Mouse (Mus musculus) lung, postnatal 14 days (tissue): ENCODE measurements around the gene Nr1h4.

ENCODE experiments used
- DNase-seq: peaks from one replicate; pipeline ENCODE4 v3.0.0; 2021

Nr1h4 gene

DNA sequence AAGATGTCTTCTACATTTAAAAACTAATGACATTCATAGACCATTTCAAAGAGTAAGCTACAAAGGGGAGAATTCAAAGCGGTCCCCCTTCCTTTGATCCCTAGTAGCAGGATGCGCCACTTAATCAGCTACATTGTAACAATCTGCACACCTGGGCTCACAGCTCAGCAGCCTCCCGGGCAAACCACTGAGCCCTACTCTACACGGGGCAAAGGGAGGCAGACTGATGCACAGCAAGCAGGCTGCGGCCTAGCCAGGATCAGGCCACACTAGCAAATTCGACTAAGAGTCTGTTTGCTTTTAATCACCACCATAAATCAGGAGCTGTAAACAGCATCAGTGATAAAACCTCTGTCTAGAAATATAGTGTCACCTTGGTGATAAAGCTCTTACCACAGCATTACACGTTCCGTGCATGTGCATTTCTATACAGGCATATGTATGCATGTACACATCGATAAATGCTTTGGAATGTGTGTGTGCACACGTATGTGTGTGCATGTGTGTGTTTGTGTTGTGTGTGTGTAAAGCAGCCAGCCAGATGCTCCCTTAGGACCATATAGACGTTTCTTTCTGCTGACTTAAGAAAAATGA lies 108.5 kb downstream of the Nr1h4 start:
- no peak for DNase-seq

DNA sequence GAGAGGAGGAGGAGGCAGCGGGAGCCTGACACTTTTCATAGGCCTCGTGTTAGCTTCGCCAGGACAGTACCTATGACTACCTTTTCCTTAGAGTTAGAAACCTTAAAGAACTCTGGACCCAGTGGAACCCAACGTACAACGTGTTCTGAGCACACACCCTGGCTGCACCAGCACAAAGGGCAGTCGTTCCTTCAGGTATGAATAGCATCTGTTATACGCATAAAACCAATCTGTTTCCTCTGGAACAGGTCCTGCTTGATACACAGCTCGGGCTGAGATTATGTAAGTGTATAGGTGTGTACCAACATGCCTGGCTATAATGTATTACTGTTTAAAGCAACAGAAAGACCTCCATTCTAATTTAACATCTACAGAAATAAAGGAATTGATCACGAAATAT lies 109.2 kb downstream of the Nr1h4 start:
- no peak for DNase-seq

DNA sequence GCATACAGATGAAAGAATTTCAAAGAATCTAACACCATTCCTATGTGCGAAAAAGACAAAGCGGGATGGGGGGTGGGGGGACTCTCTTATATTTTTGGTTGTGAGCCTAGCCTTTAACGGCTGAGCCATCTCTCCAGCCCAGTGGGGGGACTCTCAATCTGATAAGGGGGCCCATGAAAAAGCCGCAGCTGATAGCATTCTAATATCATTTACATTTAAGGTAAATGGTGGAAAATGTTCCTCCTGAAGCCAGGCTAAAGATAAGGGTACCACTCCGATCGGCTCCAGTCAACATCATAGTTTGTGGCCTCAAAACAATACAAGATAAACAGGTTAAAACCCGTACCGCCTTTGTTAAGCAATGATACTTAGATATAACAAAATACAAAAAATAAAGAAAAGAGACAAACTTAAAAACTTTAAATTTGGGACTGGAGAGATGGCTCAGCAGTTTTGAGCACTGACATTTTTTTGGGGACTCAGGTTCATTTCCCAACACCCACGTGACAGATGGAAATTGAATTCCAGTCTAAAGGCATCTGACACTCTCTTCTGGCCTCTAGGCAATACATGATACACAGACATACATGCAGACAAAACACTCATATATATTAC lies 110.1 kb downstream of the Nr1h4 start:
- no peak for DNase-seq

DNA sequence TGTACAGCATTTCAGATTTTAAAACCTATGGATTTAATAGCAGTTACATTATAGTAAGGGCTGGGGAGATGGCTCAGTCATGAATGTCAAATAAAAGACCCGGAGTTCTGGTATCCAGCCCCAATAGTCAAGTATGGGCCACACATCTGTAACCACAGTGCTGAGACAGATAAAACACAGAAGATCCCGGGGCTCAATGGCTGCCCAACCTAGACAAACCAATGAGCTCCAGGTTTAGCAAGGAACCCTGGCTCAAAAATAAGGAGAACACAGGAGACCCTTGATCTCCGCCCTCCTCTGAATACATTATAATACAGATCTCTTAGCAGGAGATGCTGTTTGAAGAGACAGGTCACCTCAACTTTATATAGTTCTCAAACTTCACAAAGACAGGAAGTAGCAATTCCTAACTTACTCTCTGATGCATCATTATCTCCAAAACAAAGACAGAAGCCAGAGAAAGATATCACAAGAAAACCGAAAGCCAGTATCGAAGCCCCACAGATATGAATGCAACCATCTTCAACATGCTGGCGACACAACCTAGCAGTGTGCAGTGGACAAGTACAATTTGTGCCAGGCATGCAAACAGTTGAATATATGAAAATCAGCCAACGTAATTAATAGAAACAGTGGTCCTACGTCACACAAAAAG lies 110.8 kb downstream of the Nr1h4 start:
- DNase-seq = no peak

DNA sequence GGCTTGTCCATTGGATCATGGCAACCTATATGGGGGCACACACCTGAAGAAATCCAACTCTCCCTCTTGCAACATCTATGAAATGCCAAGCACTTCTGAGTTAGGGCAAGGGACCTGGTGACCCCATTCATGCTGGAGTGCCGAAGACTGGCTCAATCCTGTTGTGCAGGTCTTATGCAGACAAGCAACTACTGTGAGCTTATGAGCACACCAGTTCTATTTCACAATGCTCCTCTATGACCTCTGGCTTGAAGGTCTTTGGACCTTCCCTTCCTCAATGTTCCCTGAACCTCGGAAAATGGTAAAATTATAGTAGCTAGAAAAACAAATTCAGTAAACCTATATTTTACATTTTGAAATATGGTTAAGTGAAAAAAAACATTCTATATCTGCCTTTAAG lies 115.4 kb downstream of the Nr1h4 start:
- DNase-seq = no peak

DNA sequence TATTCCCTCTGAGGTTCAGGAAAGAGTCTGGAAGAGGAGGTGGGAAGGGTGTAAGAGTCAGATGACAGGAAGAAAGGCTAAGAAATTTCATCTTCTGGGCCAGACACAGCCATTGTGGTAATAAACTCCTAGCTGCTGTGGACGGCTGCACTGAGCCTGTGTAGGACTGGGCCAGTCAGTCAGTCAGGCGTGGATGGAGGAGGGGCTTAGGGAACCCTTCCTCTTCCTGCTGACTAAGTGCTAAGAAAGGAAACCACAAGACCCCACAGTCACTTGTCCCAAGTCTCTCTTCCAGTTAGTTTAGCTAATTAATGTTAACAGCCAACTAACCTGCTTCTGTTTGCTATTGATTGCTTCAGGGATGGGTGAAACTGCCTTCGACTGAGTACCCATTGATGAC lies 117.9 kb downstream of the Nr1h4 start:
- DNase-seq = no peak

DNA sequence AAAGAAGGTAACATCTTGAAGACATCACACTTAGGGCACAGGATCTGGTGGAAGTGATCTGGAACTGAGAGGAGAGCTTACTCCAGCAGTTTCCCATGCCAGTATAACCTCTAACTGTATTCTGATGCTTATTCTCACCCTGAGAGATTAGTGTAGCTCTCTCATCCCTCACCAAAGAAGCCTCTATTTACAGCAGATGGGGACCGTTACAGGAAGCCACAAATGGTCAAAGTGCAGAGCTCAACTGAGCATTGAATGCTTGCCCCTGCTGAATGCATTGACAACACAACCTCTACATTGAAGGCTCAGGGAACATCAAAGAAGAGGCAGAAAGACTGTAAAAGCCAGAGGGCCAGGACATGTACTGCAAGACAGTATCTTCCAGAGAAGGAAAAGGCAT lies 125.8 kb downstream of the Nr1h4 start:
- DNase-seq = no peak

DNA sequence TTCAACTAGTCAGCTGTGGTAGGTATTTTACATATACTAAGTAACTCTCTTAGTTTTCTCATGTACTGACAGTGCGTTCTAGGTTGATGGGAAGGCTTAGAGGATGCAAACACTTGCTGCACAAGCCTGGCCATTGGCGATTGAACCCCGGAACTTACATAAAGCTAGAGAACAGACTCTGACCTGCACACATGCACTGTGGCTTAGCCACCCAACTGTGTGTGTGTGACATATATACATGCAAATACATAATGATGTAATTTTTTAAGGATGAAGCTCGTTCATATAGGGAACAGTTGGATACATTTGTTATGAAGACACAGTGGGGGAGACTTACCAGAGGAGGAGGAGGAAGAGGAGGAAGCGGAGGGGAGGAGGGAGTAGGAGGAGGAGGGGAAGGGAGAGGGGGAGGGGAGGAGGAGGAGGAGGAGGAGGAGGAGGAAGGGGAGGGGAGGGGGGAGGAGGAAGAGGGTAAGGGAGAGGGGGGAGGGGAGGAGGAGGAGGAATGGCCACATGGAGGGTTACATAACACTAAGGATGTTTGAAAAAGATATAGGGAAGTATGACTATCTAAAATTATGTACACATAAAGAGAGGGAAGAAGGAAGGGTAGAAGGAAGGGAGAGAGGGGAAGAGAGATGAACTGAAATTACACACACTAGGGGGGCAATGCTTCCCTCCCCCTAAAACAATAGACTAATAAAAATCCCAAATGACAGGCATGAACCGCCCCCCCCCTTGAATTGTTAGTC lies 126.5 kb downstream of the Nr1h4 start:
- no peak for DNase-seq

DNA sequence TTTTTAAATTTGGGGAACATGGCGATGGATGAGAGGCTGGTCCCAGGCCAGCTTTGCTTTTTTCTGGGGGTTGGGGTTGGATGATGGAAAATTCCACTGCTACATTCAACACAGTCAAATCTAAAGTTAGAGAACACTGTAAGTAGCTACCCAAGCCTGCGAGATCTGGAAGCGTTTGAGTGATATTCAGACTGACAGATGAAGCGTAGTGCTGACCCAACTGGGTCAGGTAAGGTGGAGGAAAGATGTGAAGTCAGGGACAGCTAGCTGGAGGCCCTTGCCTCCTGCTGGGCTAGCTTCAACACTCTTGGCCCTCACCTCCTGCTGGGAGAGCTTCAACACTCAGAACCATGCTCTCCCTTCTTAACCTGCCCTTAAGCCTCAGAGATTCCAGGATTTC lies 128.4 kb downstream of the Nr1h4 start:
- DNase-seq = no peak
